Mouse (Mus musculus) monocyte, adult 5-6 weeks (primary cell): Measurements from ENCODE around the gene H2-K1. TPM values are rescaled to one million over a fixed set of nuclear protein-coding genes. Genes with fewer than 3 reads are reported as not detected.
"Not testable (repeated sequence)": the region's sequence is repeated elsewhere in the genome, so short reads cannot be mapped to it uniquely, and the experiment has no call there.

ENCODE experiments used
- ATAC-seq: fragments of 153-309, 156-312 bp; replicated peaks from 2 replicates; pipeline ENCODE4 v1.8.0; 2017; ENCODE audit warnings: mild to moderate bottlenecking; ENCODE audit not compliant: low TSS enrichment, insufficient number of reproducible peaks, severe bottlenecking, poor library complexity, low FRiP score
- total RNA-seq: library from RNA; stranded (forward); fragments of 200-1000, 200-491, 200-594 nt; gene quantifications from 3 replicates; pipeline ENCODE4 v1.2.3, GENCODE M21; 2017

Gene H2-K1
- total RNA-seq, 1 experiment from 2014 or later = 3,712 TPM

- no peak for ATAC-seq
These were observed 28.5 kb upstream of the H2-K1 start for GRCm38 (mm10) chr17:34028501-34029149.

GRCm38 (mm10) chr17:34027656-34028223 lies 27.6 kb upstream of the H2-K1 start, which contains the start of gene H2-Ke6:
Gene H2-Ke6 (minus strand): TSS chr17:34028060.
- peak; percentile 41 for ATAC-seq

GRCm38 (mm10) chr17:34026917-34027655 lies 26.9 kb upstream of the H2-K1 start:
- peak; percentile 38 for ATAC-seq

- no peak for ATAC-seq
These were observed 26.1 kb upstream of the H2-K1 start for GRCm38 (mm10) chr17:34026221-34026620.

GRCm38 (mm10) chr17:34025756-34026151 lies 25.6 kb upstream of the H2-K1 start:
- no peak for ATAC-seq

- no peak for ATAC-seq
These were observed 25.0 kb upstream of the H2-K1 start for GRCm38 (mm10) chr17:34024861-34025755.

- ATAC-seq = no peak
These were observed 24.2 kb upstream of the H2-K1 start, which contains the start of gene Ring1 for GRCm38 (mm10) chr17:34024317-34024821. Gene Ring1 (minus strand): TSS chr17:34024680.

- ATAC-seq = no peak
These were observed 23.5 kb upstream of the H2-K1 start for GRCm38 (mm10) chr17:34023678-34024077.

GRCm38 (mm10) chr17:34022987-34023386 lies 22.8 kb upstream of the H2-K1 start:
- ATAC-seq = no peak

- ATAC-seq = no peak
These were observed 22.3 kb upstream of the H2-K1 start for GRCm38 (mm10) chr17:34022414-34022783.

- no peak for ATAC-seq
These were observed 21.6 kb upstream of the H2-K1 start for GRCm38 (mm10) chr17:34021539-34022413.

- no peak for ATAC-seq
These were observed 13.3 kb upstream of the H2-K1 start for GRCm38 (mm10) chr17:34013436-34013835.

- ATAC-seq = no peak
These were observed 10.0 kb upstream of the H2-K1 start for GRCm38 (mm10) chr17:34010156-34010555.

GRCm38 (mm10) chr17:34006570-34006969 lies 6.4 kb upstream of the H2-K1 start:
- no peak for ATAC-seq

GRCm38 (mm10) chr17:34003426-34003825 lies 3.3 kb upstream of the H2-K1 start:
- no peak for ATAC-seq

- not testable (repeated sequence) for ATAC-seq
These were observed 649 bp upstream of the H2-K1 start for GRCm38 (mm10) chr17:34000796-34001195.

- ATAC-seq = no peak
These were observed 602 bp downstream of the H2-K1 start for GRCm38 (mm10) chr17:33999341-34000149.
